ENCODE assay signal across 8 mouse cellular contexts in genomic region chr4:137448197-137448596, GRCm38 (mm10). TPM values are rescaled to one million over a fixed set of nuclear protein-coding genes. Genes with fewer than 3 reads are reported as not detected.
DNase-seq lines count a peak whose midpoint lies in the region; TF ChIP-seq lines count a peak whose summit lies in the region.
"Had no signal": no experiment of that assay in that cellular context is flagged by ENCODE, and none has a peak within 500 bp of the region (broad histone marks: within the 10 kb centered on the region; RNA-seq: fewer than 3 reads in every experiment).

No protein-coding gene starts in this region.

- no peak overlapping the region for H3K9ac ChIP-seq in ES-E14 (ENCODE audit: insufficient read depth, low read depth, low read length, poor library complexity, severe bottlenecking)

- DNase-seq in left cerebral cortex, postnatal 4 days = peak; percentile 67
- no peak for DNase-seq in left cerebral cortex, adult 9 months (ENCODE audit: low spot score in 2 of 2)
- DNase-seq in ES-E14 (ENCODE audit: low read depth, low spot score) = no peak
- DNase-seq in adrenal gland, adult 8-10 months = peak; percentile 64
- DNase-seq in heart, postnatal 4 days = peak; percentile 83
- no peak for DNase-seq in layer of hippocampus, adult 2 months (ENCODE audit: low spot score in 2 of 2)
- DNase-seq in yolk sac, embryonic 10.5 days (ENCODE audit: low spot score) = no peak

- H3K36me3 ChIP-seq in ES-E14 (ENCODE audit: control insufficient read depth, insufficient read depth, low read length, poor library complexity, severe bottlenecking) = no peaks in the 10 kb centered on the region

- peak overlapping the region; percentile 76; the same call in 1 of the 2 replicates for H3K27ac ChIP-seq in ES-E14 (ENCODE audit: insufficient read depth, low read depth, low read length, poor library complexity, severe bottlenecking)
- no peak overlapping the region for H3K27ac ChIP-seq in layer of hippocampus, adult 2 months

- H3K9me3 ChIP-seq in ES-E14 (ENCODE audit: control insufficient read depth, insufficient read depth, low read depth, low read length) = no peaks in the 10 kb centered on the region

- intact Hi-C loops in left cerebral cortex, postnatal 4 days (cut with DNase I) = no loop called here

- H3K4me1 ChIP-seq in ES-E14 (ENCODE audit: control insufficient read depth in 2 of 2, insufficient read depth in 2 of 2, low read length in 2 of 2, poor library complexity in 1 of 2) = peaks cover 7 to 30% of the 10 kb centered on the region in 2 experiments; a peak in 3 of 4 replicates

- no peak overlapping the region for H3K4me3 ChIP-seq in ES-E14 (ENCODE audit: insufficient read depth in 1 of 2, low read depth in 1 of 2, low read length in 2 of 2, poor library complexity in 1 of 2, severe bottlenecking in 1 of 2)
- no peak overlapping the region for H3K4me3 ChIP-seq in layer of hippocampus, adult 2 months

- no peak for TF ChIP-seq CTCF in layer of hippocampus, adult 2 months (conservative IDR thresholded peaks at IDR 0.05)

- in situ Hi-C loops in ES-E14 (cut with MboI; ENCODE audit: low sequenced_read_pairs in 2 of 2, unreplicated experiment in 2 of 2) = no loop called here

TF ChIP-seq in ES-E14, 5 proteins besides CTCF, POLR2A, EP300 and RAD21:
- TF ChIP-seq CHD2 (IDR thresholded peaks at IDR 0.05; ENCODE audit: low read depth, low read length) (no peak), ZC3H11A (IDR thresholded peaks at IDR 0.05; ENCODE audit: borderline replicate concordance, low read depth, low read length) (no peak), MAFK (IDR thresholded peaks at IDR 0.05; ENCODE audit: insufficient read depth, low read depth, low read length) (no peak), HCFC1 (IDR thresholded peaks at IDR 0.05; ENCODE audit: borderline replicate concordance, insufficient read depth, low read length) (no peak), ZNF384 (IDR thresholded peaks at IDR 0.05; ENCODE audit: low read depth, low read length) (no peak)

RNA-seq across cellular contexts. Expression of gene 1700013G24Rik, which starts 4.9 kb away (rescaled TPM):
- not detected for total RNA-seq in left cerebral cortex, postnatal 4 days (2021)
- total RNA-seq in ES-E14 (2012; rRNA removed) = not detected in 2 replicates
- total RNA-seq in adrenal gland, adult 8-10 months (2022) = not detected
- total RNA-seq in heart, postnatal 4 days (2021) = not detected
- total RNA-seq in layer of hippocampus, adult 2 months (2021) = not detected
- total RNA-seq: left cerebral cortex, adult 8-10 months had no signal

RNA-seq across cellular contexts. Expression of gene Cela3b, which starts 17.9 kb away (rescaled TPM):
- total RNA-seq in left cerebral cortex, postnatal 4 days (2021) = not detected
- not detected in 2 replicates for total RNA-seq in ES-E14 (2012; rRNA removed)
- total RNA-seq in adrenal gland, adult 8-10 months (2022) = under 1 TPM in 1 of 4 experiments, not detected in 3; 0.42 TPM
- total RNA-seq in heart, postnatal 4 days (2021) = not detected
- total RNA-seq in layer of hippocampus, adult 2 months (2021) = not detected
- total RNA-seq: left cerebral cortex, adult 8-10 months had no signal

RNA-seq across cellular contexts. Expression of gene Hspg2, which starts 20.4 kb away (rescaled TPM):
- 10 to 100 TPM; 14.9 to 15.0 TPM for total RNA-seq in left cerebral cortex, postnatal 4 days (2021)
- 226 and 278 TPM in 2 replicates for total RNA-seq in ES-E14 (2012; rRNA removed)
- total RNA-seq in adrenal gland, adult 8-10 months (2022) = 100 to 1,000 TPM; 107 to 236 (median 145) TPM
- total RNA-seq in heart, postnatal 4 days (2021) = 100 to 1,000 TPM; 467 to 506 TPM
- 1 to 10 TPM; 4.0 to 5.2 TPM for total RNA-seq in layer of hippocampus, adult 2 months (2021)

RNA-seq across cellular contexts. Expression of gene Cela3a, which starts 38.6 kb away (rescaled TPM):
- not detected for total RNA-seq in left cerebral cortex, postnatal 4 days (2021)
- not detected in 2 replicates for total RNA-seq in ES-E14 (2012; rRNA removed)
- total RNA-seq in adrenal gland, adult 8-10 months (2022) = not detected
- total RNA-seq in heart, postnatal 4 days (2021) = not detected
- total RNA-seq in layer of hippocampus, adult 2 months (2021) = not detected
- total RNA-seq: left cerebral cortex, adult 8-10 months had no signal

Comparison
In these comparisons a context has a peak if more than half of its experiments do, and no peak if none do; other contexts are left out.
1. DNase-seq: peak in left cerebral cortex, postnatal 4 days (single experiment), adrenal gland, adult 8-10 months (single experiment) and heart, postnatal 4 days (single experiment); none in left cerebral cortex, adult 9 months (0 of 2), ES-E14 (single experiment), layer of hippocampus, adult 2 months (0 of 2) and yolk sac, embryonic 10.5 days (single experiment).
2. RNA of gene Hspg2, which starts 20.4 kb away (total RNA-seq): 467 to 506 TPM in heart, postnatal 4 days, 226 to 278 TPM in ES-E14 and 107 to 236 TPM in adrenal gland, adult 8-10 months; 14.9 to 15.0 TPM in left cerebral cortex, postnatal 4 days and 4.0 to 5.2 TPM in layer of hippocampus, adult 2 months; every median in the first group is over 4 times any median in the second.